Mouse (Mus musculus) liver, embryonic 14.5 days (tissue): ENCODE measurements around the gene Smc1b.

ENCODE experiments used
- CTCF ChIP-seq: IDR thresholded peaks from 2 replicates; pipeline ENCODE4 v1.5.1; 2016; ENCODE audit warnings: antibody characterized with exemption, low read depth, control low read depth
- EP300 ChIP-seq: IDR thresholded peaks from 2 replicates; pipeline ENCODE4 v1.6.1; 2016; ENCODE audit warnings: antibody characterized with exemption, low read depth

DNA sequence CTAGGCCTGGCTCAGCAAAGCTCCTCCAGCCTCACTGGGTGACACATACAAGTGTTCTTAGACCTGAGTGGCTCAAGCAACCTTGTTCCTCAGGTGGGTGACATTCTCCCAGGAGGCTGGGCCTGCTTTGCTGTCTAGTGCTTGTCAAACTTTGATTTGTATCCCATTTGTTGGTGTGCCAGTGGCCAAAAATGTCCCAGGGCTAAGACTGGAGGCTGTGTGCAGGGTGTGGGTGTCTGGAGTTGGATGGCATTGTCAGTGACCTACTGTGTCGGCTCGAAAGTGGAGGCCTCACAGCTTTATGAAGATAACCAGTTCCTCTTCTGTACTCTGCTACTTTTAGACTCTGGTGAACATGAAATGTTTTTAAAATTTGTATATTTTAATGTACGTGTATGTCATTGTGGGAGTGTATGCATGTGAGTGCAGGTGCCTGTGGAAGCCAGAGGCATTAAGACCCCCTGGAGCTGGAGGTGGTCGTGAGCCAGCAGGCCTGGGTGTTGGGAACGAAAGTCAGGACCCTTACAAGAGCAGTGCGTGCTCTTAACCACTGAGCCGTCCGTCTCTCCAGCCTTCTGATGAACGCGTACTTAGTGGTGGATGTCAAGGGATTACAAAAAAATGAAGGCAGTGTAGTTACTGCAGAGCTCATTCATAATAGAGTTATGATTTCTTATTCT, 90.1 kb downstream of the Smc1b start:
- no peak for TF ChIP-seq CTCF
- TF ChIP-seq EP300: no peak
